Mouse (Mus musculus): ENCODE measurements around the gene Zdhhc12.
"Not testable (repeated sequence)": the region's sequence is repeated elsewhere in the genome, so short reads cannot be mapped to it uniquely, and the experiment has no call there.

The Zdhhc12 gene

GRCm38 (mm10) chr2:30064298-30064697, 29.1 kb downstream of the Zdhhc12 start:
- DNase-seq (ENCODE audit: low spot score in 2 of 2): no peak

DNA sequence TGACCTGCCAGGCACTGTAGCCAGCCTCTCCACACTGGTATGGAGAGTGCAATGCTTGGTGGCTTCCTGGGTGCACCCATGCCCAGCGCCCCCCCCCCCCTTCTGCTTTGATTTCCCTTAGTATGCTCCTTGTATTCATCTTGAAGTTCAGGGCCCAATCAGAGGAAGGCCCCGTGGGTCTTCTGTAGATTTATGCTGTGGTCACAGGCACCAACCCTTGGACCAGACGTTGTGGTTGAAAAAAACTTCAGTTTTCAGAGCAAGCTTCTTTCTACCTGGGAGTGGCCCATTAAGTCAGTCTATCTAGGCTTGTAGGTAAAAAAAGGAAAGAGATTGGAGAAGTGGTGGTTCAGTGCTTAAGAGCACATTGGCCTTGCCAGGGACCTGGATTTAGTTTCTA, 29.7 kb downstream of the Zdhhc12 start:
- DNase-seq (ENCODE audit: low spot score in 2 of 2): no peak

DNA sequence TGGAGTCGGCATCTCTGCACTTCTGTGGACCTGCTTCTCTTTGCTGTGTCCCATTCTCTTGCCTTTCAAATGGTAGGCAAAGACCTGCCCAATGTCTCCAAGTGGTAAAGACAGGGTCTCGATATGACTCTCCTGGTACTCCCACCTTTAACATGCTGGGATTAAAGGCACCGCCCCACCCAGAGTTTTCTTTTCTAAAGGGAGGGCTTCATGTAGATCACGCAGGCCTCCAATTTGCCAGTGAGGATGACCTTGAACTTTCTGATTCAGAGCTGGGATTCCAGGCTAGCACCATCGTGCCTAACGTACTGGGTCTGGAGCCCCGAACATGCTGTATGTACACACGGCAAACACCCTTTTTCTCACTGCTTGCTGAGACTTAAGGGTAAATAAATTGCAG, 30.2 kb downstream of the Zdhhc12 start:
- DNase-seq (ENCODE audit: low spot score in 2 of 2): no peak

DNA sequence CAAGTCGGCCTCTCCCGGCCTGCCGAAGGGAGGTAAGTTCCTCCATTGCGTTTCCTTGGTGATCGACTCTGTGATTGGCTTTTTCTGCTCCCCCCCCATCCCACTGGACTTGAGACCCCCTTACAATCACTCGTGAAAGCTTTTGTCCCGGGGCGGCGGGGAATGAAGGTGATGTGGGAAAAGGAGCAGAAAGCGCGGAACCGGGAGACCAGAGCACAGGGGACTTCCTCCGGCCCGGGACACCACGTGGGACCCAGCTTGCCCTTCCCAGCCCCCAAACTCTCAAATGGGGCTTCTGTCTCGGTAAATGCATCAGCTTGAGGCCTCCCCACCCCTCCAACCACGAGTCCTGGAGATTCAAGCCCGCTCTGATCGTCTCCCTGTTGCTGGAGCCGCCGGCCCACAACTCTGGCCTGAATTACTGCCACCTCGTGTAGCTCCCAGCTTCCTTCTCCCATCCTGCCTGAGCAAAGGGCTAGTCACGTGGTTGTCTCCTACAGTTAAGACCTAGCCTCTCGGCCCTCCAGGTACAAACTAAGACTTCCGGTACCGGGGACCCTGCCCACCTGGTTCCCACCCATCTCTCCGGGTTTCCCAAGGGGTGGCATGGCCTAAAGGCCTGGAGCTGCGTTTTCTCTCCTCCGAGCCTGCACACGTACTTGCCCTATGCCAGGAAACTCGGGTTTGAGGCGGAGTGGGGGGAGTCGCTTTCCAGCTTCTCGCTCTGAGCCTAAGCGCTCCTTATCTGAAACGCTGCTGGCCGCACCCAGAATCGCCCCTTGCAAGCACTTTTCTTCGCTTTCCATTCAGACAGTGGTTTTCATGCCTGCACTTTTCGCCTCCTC, 31.0 kb downstream of the Zdhhc12 start:
- DNase-seq (ENCODE audit: low spot score in 2 of 2): peak in 1 of 2 experiments; percentile 46

DNA sequence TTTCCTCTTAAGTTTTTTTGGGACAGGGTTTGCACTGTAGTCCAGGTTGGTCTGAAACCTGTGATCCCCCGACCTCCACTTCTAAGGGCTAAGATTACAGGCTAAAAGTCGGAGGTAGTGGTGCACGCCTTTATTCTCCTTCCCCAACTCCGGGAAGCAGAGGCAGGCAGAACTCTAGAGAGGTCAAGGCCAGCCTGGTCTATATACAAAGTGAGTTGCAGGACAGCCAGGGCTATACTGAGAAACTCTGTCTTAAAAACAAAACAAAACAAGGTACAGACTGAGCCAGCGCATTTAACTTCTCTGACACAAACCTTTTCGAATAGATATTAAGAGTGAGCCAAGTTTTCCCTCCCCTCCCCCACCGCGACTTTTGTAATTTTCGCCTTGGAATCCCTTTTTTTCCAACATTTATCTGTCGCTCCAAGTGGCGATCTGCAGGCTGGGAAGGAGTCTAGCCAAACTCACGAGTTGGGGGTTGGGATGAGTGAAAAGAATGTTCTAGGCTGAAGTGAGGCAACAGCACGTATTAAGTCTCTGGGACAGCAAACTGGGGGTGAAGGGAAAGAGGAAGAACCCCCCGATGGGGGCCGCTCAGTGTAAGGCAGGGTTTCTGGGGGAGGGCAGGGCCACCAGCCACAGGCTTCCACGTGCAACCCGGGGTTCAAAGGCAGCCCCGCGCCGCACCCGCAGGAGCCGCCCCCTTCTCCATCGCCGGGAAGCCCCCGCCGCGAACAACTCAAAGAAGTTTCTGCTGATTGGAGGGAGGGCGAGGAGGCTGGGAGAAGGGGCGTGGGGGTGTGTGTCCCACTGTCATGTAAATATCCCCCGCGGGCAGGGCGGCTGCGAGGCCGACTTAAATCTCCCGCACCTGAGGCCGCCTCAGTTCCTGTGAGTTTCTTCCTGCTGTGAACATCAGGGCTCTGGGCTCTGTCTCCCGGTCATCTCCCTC, 32.0 kb downstream of the Zdhhc12 start:
- no peak for DNase-seq (ENCODE audit: low spot score in 2 of 2)

- DNase-seq (ENCODE audit: low spot score in 2 of 2): no peak
Observed at GRCm38 (mm10) chr2:30058418-30058817, 35.0 kb downstream of the Zdhhc12 start.

- DNase-seq (ENCODE audit: low spot score in 2 of 2): no peak
Observed at GRCm38 (mm10) chr2:30057223-30057904, 36.1 kb downstream of the Zdhhc12 start, which contains the start of gene Set. Gene Set (plus strand): TSS chr2:30057378.

DNA sequence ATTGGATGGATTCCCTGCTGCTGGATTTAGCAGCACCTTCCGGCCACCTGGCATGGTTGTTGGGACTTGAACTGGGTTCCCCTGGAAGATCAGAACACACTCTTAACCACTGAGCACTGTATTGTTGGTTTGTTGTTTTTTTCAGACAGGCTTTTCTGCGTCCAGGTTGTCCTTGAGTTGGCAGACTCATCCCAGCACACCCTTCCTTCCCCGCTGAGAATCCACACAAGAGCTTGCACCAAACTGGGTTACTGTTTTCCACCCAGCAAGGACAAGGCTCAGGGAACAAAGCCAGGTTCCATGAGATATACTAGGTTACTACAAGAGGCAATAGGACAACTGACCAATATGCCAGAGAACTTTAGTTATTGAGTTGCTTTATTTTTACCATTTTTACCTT, 36.7 kb downstream of the Zdhhc12 start:
- no peak for DNase-seq (ENCODE audit: low spot score in 2 of 2)

- DNase-seq (ENCODE audit: low spot score in 2 of 2): not testable (repeated sequence)
Observed at GRCm38 (mm10) chr2:30055310-30055709, 38.1 kb downstream of the Zdhhc12 start.

- DNase-seq (ENCODE audit: low spot score in 2 of 2): no peak
Observed at GRCm38 (mm10) chr2:30051992-30052761, 41.3 kb downstream of the Zdhhc12 start.

- DNase-seq (ENCODE audit: low spot score in 2 of 2): no peak
Observed at GRCm38 (mm10) chr2:30049831-30050230, 43.6 kb downstream of the Zdhhc12 start.

- peak; percentile 91 to 98 for DNase-seq (ENCODE audit: low spot score in 2 of 2)
Observed at GRCm38 (mm10) chr2:30048699-30049388, 44.6 kb downstream of the Zdhhc12 start, which contains the start of gene Wdr34. Gene Wdr34 (minus strand): TSS chr2:30048881.

DNA sequence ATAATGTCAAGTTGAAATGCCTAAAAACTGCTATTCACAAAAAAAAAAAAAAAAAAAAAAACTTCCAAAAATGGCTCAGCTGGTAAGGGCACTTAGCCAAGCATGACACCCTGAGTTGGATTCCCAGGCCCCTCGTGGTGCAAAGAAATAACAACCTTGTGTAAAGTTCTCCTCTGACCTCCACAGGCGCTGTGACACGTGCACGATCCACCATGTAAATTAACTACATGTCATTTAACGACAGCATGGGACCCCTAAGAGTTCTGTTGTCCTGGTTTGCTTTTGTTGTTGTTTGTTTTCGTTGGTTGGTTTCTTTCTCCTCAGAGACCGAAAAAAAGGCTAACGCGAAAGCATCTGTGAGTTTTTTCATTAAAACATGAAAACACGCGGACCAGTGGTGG, 45.3 kb downstream of the Zdhhc12 start:
- no peak for DNase-seq (ENCODE audit: low spot score in 2 of 2)

GRCm38 (mm10) chr2:30047127-30047526, 46.3 kb downstream of the Zdhhc12 start:
- DNase-seq (ENCODE audit: low spot score in 2 of 2): no peak

DNA sequence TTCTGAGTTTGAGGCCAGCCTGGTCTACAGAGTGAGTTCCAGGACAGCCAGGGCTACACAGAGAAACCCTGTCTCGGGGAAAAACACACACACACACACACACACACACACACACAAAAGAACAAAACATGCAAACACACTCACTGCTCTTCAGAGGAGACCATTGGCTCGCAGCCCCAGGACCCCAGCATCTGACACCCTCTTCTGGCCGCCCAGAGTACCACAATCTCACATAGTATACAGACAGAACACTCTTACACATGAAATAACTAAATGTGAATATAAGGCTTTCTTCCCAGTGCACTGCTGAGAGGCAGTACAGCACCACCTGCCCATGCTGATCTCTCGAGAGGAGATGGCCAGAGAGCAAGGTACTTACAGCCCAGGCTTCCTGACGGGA, 48.9 kb downstream of the Zdhhc12 start:
- no peak for DNase-seq (ENCODE audit: low spot score in 2 of 2)

GRCm38 (mm10) chr2:30042445-30042844, 51.0 kb downstream of the Zdhhc12 start:
- DNase-seq (ENCODE audit: low spot score in 2 of 2): peak in 1 of 2 experiments; percentile 78

Measured in left cerebral cortex, adult 9 months (tissue).